Mouse (Mus musculus): ENCODE measurements at regions not wholly inside any gene's neighbourhood (a gene's known extent, or its start where the extent isn't known, plus 50 kb on each side); places are given as distances from the start of the nearest gene placed in this dataset.
A peak's percentile ranks its signal among the peaks of the same experiment; 100 is the strongest.

- H3K36me3 ChIP-seq (ENCODE audit: control insufficient read depth, insufficient read depth, low read length): no peaks in the 10 kb centered on the region
- H3K9me3 ChIP-seq (ENCODE audit: control insufficient read depth, low read length): no peaks in the 10 kb centered on the region
- 59% methylated on average over 3 of the region's 3 CpGs for WGBS
- no peak overlapping the region for H3K4me3 ChIP-seq (ENCODE audit: low read depth, low read length)
- H3K27ac ChIP-seq (ENCODE audit: low read depth, low read length): no peak overlapping the region
- H3K4me1 ChIP-seq (replicated peaks; ENCODE audit: control insufficient read depth, insufficient read depth, low read length): no peaks in the 10 kb centered on the region
- H3K9ac ChIP-seq (ENCODE audit: low read depth, low read length): no peak overlapping the region
- ATAC-seq (ENCODE audit: low FRiP score) (no peak), DNase-seq (ENCODE audit: low spot score) (no peak)
- no peaks in the 10 kb centered on the region for H3K27me3 ChIP-seq (ENCODE audit: control insufficient read depth, insufficient read depth, low read length)
- H3K4me2 ChIP-seq (replicated peaks; ENCODE audit: low read depth, low read length): no peak overlapping the region
These were observed 306.8 kb upstream of the Tenm4 start for GRCm38 (mm10) chr7:95864233-95864632.

GRCm38 (mm10) chr7:95865270-95865669 lies 305.8 kb upstream of the Tenm4 start:
- no peak overlapping the region for H3K4me2 ChIP-seq (replicated peaks; ENCODE audit: low read depth, low read length)
- H3K27me3 ChIP-seq (ENCODE audit: control insufficient read depth, insufficient read depth, low read length): no peaks in the 10 kb centered on the region
- H3K36me3 ChIP-seq (ENCODE audit: control insufficient read depth, insufficient read depth, low read length): no peaks in the 10 kb centered on the region
- no peak overlapping the region for H3K27ac ChIP-seq (ENCODE audit: low read depth, low read length)
- 51% methylated on average over 3 of the region's 3 CpGs for WGBS
- H3K4me3 ChIP-seq (ENCODE audit: low read depth, low read length): no peak overlapping the region
- no peaks in the 10 kb centered on the region for H3K4me1 ChIP-seq (replicated peaks; ENCODE audit: control insufficient read depth, insufficient read depth, low read length)
- no peak overlapping the region for H3K9ac ChIP-seq (ENCODE audit: low read depth, low read length)
- ATAC-seq (ENCODE audit: low FRiP score): no peak
- H3K9me3 ChIP-seq (ENCODE audit: control insufficient read depth, low read length): no peaks in the 10 kb centered on the region
- DNase-seq (ENCODE audit: low spot score): peak; percentile 33

- Histone ChIP-seq H3K9ac (ENCODE audit: low read depth, low read length) (no peak overlapping the region), H3K36me3 (ENCODE audit: control insufficient read depth, insufficient read depth, low read length) (no peaks in the 10 kb centered on the region), H3K4me3 (ENCODE audit: low read depth, low read length) (no peak overlapping the region), H3K4me1 (replicated peaks; ENCODE audit: control insufficient read depth, insufficient read depth, low read length) (no peaks in the 10 kb centered on the region), H3K27me3 (ENCODE audit: control insufficient read depth, insufficient read depth, low read length) (no peaks in the 10 kb centered on the region), H3K27ac (ENCODE audit: low read depth, low read length) (no peak overlapping the region), H3K4me2 (replicated peaks; ENCODE audit: low read depth, low read length) (no peak overlapping the region), H3K9me3 (ENCODE audit: control insufficient read depth, low read length) (no peaks in the 10 kb centered on the region)
- 64% methylated on average over 6 of the region's 6 CpGs for WGBS
- ATAC-seq (ENCODE audit: low FRiP score) (peak; percentile 51; the same call in 1 of the 2 replicates), DNase-seq (ENCODE audit: low spot score) (no peak)
These were observed 302.3 kb upstream of the Tenm4 start for GRCm38 (mm10) chr7:95868753-95869152.

- WGBS: 61% methylated on average over 3 of the region's 3 CpGs
- peak; percentile 4 for DNase-seq (ENCODE audit: low spot score)
- Histone ChIP-seq H3K36me3 (ENCODE audit: control insufficient read depth, insufficient read depth, low read length) (no peaks in the 10 kb centered on the region), H3K4me1 (replicated peaks; ENCODE audit: control insufficient read depth, insufficient read depth, low read length) (no peaks in the 10 kb centered on the region), H3K4me2 (replicated peaks; ENCODE audit: low read depth, low read length) (no peak overlapping the region), H3K4me3 (ENCODE audit: low read depth, low read length) (no peak overlapping the region), H3K9ac (ENCODE audit: low read depth, low read length) (no peak overlapping the region), H3K9me3 (ENCODE audit: control insufficient read depth, low read length) (no peaks in the 10 kb centered on the region), H3K27me3 (ENCODE audit: control insufficient read depth, insufficient read depth, low read length) (no peaks in the 10 kb centered on the region), H3K27ac (ENCODE audit: low read depth, low read length) (no peak overlapping the region)
- peak; percentile 40 for ATAC-seq (ENCODE audit: low FRiP score)
These were observed 290.3 kb upstream of the Tenm4 start for GRCm38 (mm10) chr7:95880576-95881267.

- no peaks in the 10 kb centered on the region for H3K27me3 ChIP-seq (ENCODE audit: control insufficient read depth, insufficient read depth, low read length)
- H3K9me3 ChIP-seq (ENCODE audit: control insufficient read depth, low read length): no peaks in the 10 kb centered on the region
- H3K27ac ChIP-seq (ENCODE audit: low read depth, low read length): no peak overlapping the region
- H3K9ac ChIP-seq (ENCODE audit: low read depth, low read length): no peak overlapping the region
- no peak overlapping the region for H3K4me2 ChIP-seq (replicated peaks; ENCODE audit: low read depth, low read length)
- no peaks in the 10 kb centered on the region for H3K4me1 ChIP-seq (replicated peaks; ENCODE audit: control insufficient read depth, insufficient read depth, low read length)
- 89% methylated on average over 3 of the region's 3 CpGs for WGBS
- ATAC-seq (ENCODE audit: low FRiP score) (no peak), DNase-seq (ENCODE audit: low spot score) (no peak)
- H3K36me3 ChIP-seq (ENCODE audit: control insufficient read depth, insufficient read depth, low read length): no peaks in the 10 kb centered on the region
- no peak overlapping the region for H3K4me3 ChIP-seq (ENCODE audit: low read depth, low read length)
These were observed 269.5 kb upstream of the Tenm4 start for GRCm38 (mm10) chr7:95901524-95901923.

GRCm38 (mm10) chr7:95914406-95915080 lies 256.5 kb upstream of the Tenm4 start:
- no peaks in the 10 kb centered on the region for H3K36me3 ChIP-seq (ENCODE audit: control insufficient read depth, insufficient read depth, low read length)
- H3K27me3 ChIP-seq (ENCODE audit: control insufficient read depth, insufficient read depth, low read length): no peaks in the 10 kb centered on the region
- no peak overlapping the region for H3K27ac ChIP-seq (ENCODE audit: low read depth, low read length)
- WGBS: 84% methylated on average over 4 of the region's 4 CpGs
- no peak for ATAC-seq (ENCODE audit: low FRiP score)
- H3K9me3 ChIP-seq (ENCODE audit: control insufficient read depth, low read length): no peaks in the 10 kb centered on the region
- no peaks in the 10 kb centered on the region for H3K4me1 ChIP-seq (replicated peaks; ENCODE audit: control insufficient read depth, insufficient read depth, low read length)
- H3K9ac ChIP-seq (ENCODE audit: low read depth, low read length): no peak overlapping the region
- H3K4me2 ChIP-seq (replicated peaks; ENCODE audit: low read depth, low read length): no peak overlapping the region
- DNase-seq (ENCODE audit: low spot score): no peak
- H3K4me3 ChIP-seq (ENCODE audit: low read depth, low read length): no peak overlapping the region

- no peaks in the 10 kb centered on the region for H3K36me3 ChIP-seq (ENCODE audit: control insufficient read depth, insufficient read depth, low read length)
- H3K9me3 ChIP-seq (ENCODE audit: control insufficient read depth, low read length): no peaks in the 10 kb centered on the region
- ATAC-seq (ENCODE audit: low FRiP score) (peak; percentile 69; the same call in 1 of the 2 replicates), DNase-seq (ENCODE audit: low spot score) (peak; percentile 7)
- WGBS: 80% methylated on average over 3 of the region's 3 CpGs
- no peak overlapping the region for H3K27ac ChIP-seq (ENCODE audit: low read depth, low read length)
- H3K9ac ChIP-seq (ENCODE audit: low read depth, low read length): no peak overlapping the region
- no peaks in the 10 kb centered on the region for H3K4me1 ChIP-seq (replicated peaks; ENCODE audit: control insufficient read depth, insufficient read depth, low read length)
- no peak overlapping the region for H3K4me3 ChIP-seq (ENCODE audit: low read depth, low read length)
- no peak overlapping the region for H3K4me2 ChIP-seq (replicated peaks; ENCODE audit: low read depth, low read length)
- no peaks in the 10 kb centered on the region for H3K27me3 ChIP-seq (ENCODE audit: control insufficient read depth, insufficient read depth, low read length)
These were observed 251.1 kb upstream of the Tenm4 start for GRCm38 (mm10) chr7:95919932-95920331.

- no peak overlapping the region for H3K9ac ChIP-seq (ENCODE audit: low read depth, low read length)
- no peak overlapping the region for H3K27ac ChIP-seq (ENCODE audit: low read depth, low read length)
- no peaks in the 10 kb centered on the region for H3K4me1 ChIP-seq (replicated peaks; ENCODE audit: control insufficient read depth, insufficient read depth, low read length)
- DNase-seq (ENCODE audit: low spot score) (no peak), ATAC-seq (ENCODE audit: low FRiP score) (no peak)
- H3K4me3 ChIP-seq (ENCODE audit: low read depth, low read length): no peak overlapping the region
- no peak overlapping the region for H3K4me2 ChIP-seq (replicated peaks; ENCODE audit: low read depth, low read length)
- H3K36me3 ChIP-seq (ENCODE audit: control insufficient read depth, insufficient read depth, low read length): no peaks in the 10 kb centered on the region
- 86% methylated on average over 2 of the region's 2 CpGs for WGBS
- no peaks in the 10 kb centered on the region for H3K9me3 ChIP-seq (ENCODE audit: control insufficient read depth, low read length)
- no peaks in the 10 kb centered on the region for H3K27me3 ChIP-seq (ENCODE audit: control insufficient read depth, insufficient read depth, low read length)
These were observed 246.2 kb upstream of the Tenm4 start for GRCm38 (mm10) chr7:95924805-95925204.

Measured in hindbrain, embryonic 11.5 days (tissue).